Mouse (Mus musculus) ES-E14 (cell line): ENCODE measurements around the gene Ppef2. TPM values are rescaled to one million over a fixed set of nuclear protein-coding genes. Genes with fewer than 3 reads are reported as not detected.
"Not testable (repeated sequence)": the region's sequence is repeated elsewhere in the genome, so short reads cannot be mapped to it uniquely, and the experiment has no call there.

Source experiments
- DNase-seq: peaks from one replicate; pipeline ENCODE4 v3.0.0-alpha.2; 2013; ENCODE audit warnings: low read depth, low spot score
- H3K27ac ChIP-seq: 2 replicates; pipeline ENCODE4 v1.5.1; 2012; ENCODE audit warnings: low read depth, mild to moderate bottlenecking, low read length, moderate library complexity, mixed read lengths; ENCODE audit not compliant: poor library complexity, insufficient read depth, severe bottlenecking
- H3K36me3 ChIP-seq: 2 replicates; pipeline ENCODE4 v1.6.1; 2012; ENCODE audit warnings: mild to moderate bottlenecking, low read length, moderate library complexity, mixed read lengths; ENCODE audit not compliant: control insufficient read depth, poor library complexity, insufficient read depth, severe bottlenecking
- H3K4me1 ChIP-seq, 2 experiments: fragments of 150-350 bp in 1 of 2; sonication (generic) in 1 of 2; 2 replicates each; pipeline ENCODE4 v1.6.1; 2012; ENCODE audit warnings: low read length in 2 of 2, mild to moderate bottlenecking in 1 of 2, mixed read lengths in 1 of 2; ENCODE audit not compliant: control insufficient read depth in 2 of 2, insufficient read depth in 2 of 2, poor library complexity in 1 of 2
- H3K4me3 ChIP-seq, 2 experiments: fragments of 150-350 bp in 1 of 2; sonication (generic) in 1 of 2; 2 replicates each; pipeline ENCODE4 v1.5.1; 2012; ENCODE audit warnings: low read length in 2 of 2, low read depth in 1 of 2, mild to moderate bottlenecking in 1 of 2, mixed read lengths in 1 of 2; ENCODE audit not compliant: insufficient read depth in 1 of 2, poor library complexity in 1 of 2, severe bottlenecking in 1 of 2
- H3K9ac ChIP-seq: 2 replicates; pipeline ENCODE4 v1.6.1; 2012; ENCODE audit warnings: low read depth, mild to moderate bottlenecking, low read length, mixed read lengths; ENCODE audit not compliant: poor library complexity, insufficient read depth, severe bottlenecking
- H3K9me3 ChIP-seq: fragments of 150-350 bp; sonication (generic); 2 replicates; pipeline ENCODE4 v1.6.1; 2012; ENCODE audit warnings: low read depth, mild to moderate bottlenecking, low read length; ENCODE audit not compliant: control insufficient read depth, insufficient read depth
- CHD2 ChIP-seq: IDR thresholded peaks from 2 replicates; pipeline ENCODE4 v1.6.1; 2014; ENCODE audit warnings: mild to moderate bottlenecking, low read depth, low read length, inconsistent platforms
- HCFC1 ChIP-seq: IDR thresholded peaks from 2 replicates; pipeline ENCODE4 v1.6.1; 2012; ENCODE audit warnings: low read length, inconsistent platforms, borderline replicate concordance; ENCODE audit not compliant: insufficient read depth
- MAFK ChIP-seq: IDR thresholded peaks from 2 replicates; pipeline ENCODE4 v1.6.1; 2014; ENCODE audit warnings: mild to moderate bottlenecking, low read depth, low read length, inconsistent platforms; ENCODE audit not compliant: insufficient read depth
- ZC3H11A ChIP-seq: IDR thresholded peaks from 2 replicates; pipeline ENCODE4 v1.6.1; 2012; ENCODE audit warnings: low read depth, mild to moderate bottlenecking, inconsistent platforms, low read length, borderline replicate concordance
- ZNF384 ChIP-seq: IDR thresholded peaks from 2 replicates; pipeline ENCODE4 v1.6.1; 2012; ENCODE audit warnings: low read depth, low read length, inconsistent platforms
- in situ Hi-C, 2 experiments: fragments of 600-800 bp; cut with MboI; formaldehyde crosslinking; loops; one replicate each; pipeline ENCODE4 v1.15.1; 2025; ENCODE audit warnings: low sequenced_read_pairs in 2 of 2, inconsistent platforms in 1 of 2; ENCODE audit not compliant: unreplicated experiment in 2 of 2
- total RNA-seq: library from RNA; depleted of rRNA; stranded (reverse); fragments of 300-350 nt; gene quantifications from 2 replicates; pipeline ENCODE4 v1.2.3, GENCODE M21; 2012; rRNA removed

The Ppef2 gene
- total RNA-seq, 1 experiment: 3.3 TPM

GRCm38 (mm10) chr5:92196895-92197811 is 58.9 kb downstream of the Ppef2 start:
- Histone ChIP-seq H3K27ac (no peak overlapping the region), H3K4me3 (no peak overlapping the region), H3K9ac (no peak overlapping the region), H3K9me3 (no peaks in the 10 kb centered on the region), H3K36me3 (peaks cover 55% of the 10 kb centered on the region), H3K4me1 (no peaks in the 10 kb centered on the region)
- no peak for TF ChIP-seq CHD2
- TF ChIP-seq ZC3H11A: no peak
- TF ChIP-seq ZNF384: no peak
- TF ChIP-seq MAFK: no peak
- no peak for TF ChIP-seq HCFC1
- in situ Hi-C loops: no loop called here
- DNase-seq: no peak

GRCm38 (mm10) chr5:92195716-92196115 is 60.4 kb downstream of the Ppef2 start:
- H3K9me3 ChIP-seq, H3K4me3 ChIP-seq, in situ Hi-C loops, H3K4me1 ChIP-seq, H3K9ac ChIP-seq, DNase-seq, H3K27ac ChIP-seq: not testable (repeated sequence)
- H3K36me3 ChIP-seq: peaks cover 48% of the 10 kb centered on the region

- no peak overlapping the region for H3K4me3 ChIP-seq
- DNase-seq: no peak
- TF ChIP-seq ZNF384 (no peak), CHD2 (no peak), HCFC1 (no peak), MAFK (no peak), ZC3H11A (no peak)
- H3K9me3 ChIP-seq: no peaks in the 10 kb centered on the region
- peaks cover 25% of the 10 kb centered on the region for H3K36me3 ChIP-seq
- in situ Hi-C loops: no loop called here
- H3K27ac ChIP-seq: no peak overlapping the region
- no peaks in the 10 kb centered on the region for H3K4me1 ChIP-seq
- H3K9ac ChIP-seq: no peak overlapping the region
Observed at GRCm38 (mm10) chr5:92188881-92189483, 67.1 kb downstream of the Ppef2 start.

- H3K9ac ChIP-seq: no peak overlapping the region
- H3K4me3 ChIP-seq: no peak overlapping the region
- H3K36me3 ChIP-seq: peaks cover 22% of the 10 kb centered on the region
- TF ChIP-seq HCFC1 (no peak), ZNF384 (no peak), ZC3H11A (no peak), CHD2 (no peak), MAFK (no peak)
- DNase-seq: no peak
- no peaks in the 10 kb centered on the region for H3K9me3 ChIP-seq
- in situ Hi-C loops: no loop called here
- H3K27ac ChIP-seq: no peak overlapping the region
- H3K4me1 ChIP-seq: no peaks in the 10 kb centered on the region
Observed at GRCm38 (mm10) chr5:92183071-92183830, 72.8 kb downstream of the Ppef2 start.

Other genes with a start within 250 kb of the Ppef2 start
- 5.0 and 6.4 TPM in 2 replicates for gene Cdkl2, start 212.4 kb downstream of the Ppef2 start, total RNA-seq
- gene G3bp2, start 172.6 kb downstream of the Ppef2 start, total RNA-seq: 246 and 266 TPM in 2 replicates
- 40.7 and 51.6 TPM in 2 replicates for gene Uso1, start 118.3 kb downstream of the Ppef2 start, total RNA-seq
- gene U90926, start 40.9 kb downstream of the Ppef2 start, total RNA-seq: not detected in 2 replicates
- gene Naaa, start 21.9 kb upstream of the Ppef2 start, total RNA-seq: 9.8 and 13.4 TPM in 2 replicates
- gene Sdad1, start 54.2 kb upstream of the Ppef2 start, total RNA-seq: 63.9 and 74.0 TPM in 2 replicates
- gene Cxcl9, start 71.8 kb upstream of the Ppef2 start, total RNA-seq: not detected in 2 replicates
- 0.71 and 0.74 TPM in 2 replicates for gene Art3, start 75.5 kb upstream of the Ppef2 start, total RNA-seq
- 3.3 and 4.0 TPM in 2 replicates for gene Cxcl10, start 92.6 kb upstream of the Ppef2 start, total RNA-seq
- 62.2 and 63.2 TPM in 2 replicates for gene Nup54, start 178.9 kb upstream of the Ppef2 start, total RNA-seq